Mouse (Mus musculus): ENCODE results near the gene Nsun2.

The Nsun2 gene

DNA sequence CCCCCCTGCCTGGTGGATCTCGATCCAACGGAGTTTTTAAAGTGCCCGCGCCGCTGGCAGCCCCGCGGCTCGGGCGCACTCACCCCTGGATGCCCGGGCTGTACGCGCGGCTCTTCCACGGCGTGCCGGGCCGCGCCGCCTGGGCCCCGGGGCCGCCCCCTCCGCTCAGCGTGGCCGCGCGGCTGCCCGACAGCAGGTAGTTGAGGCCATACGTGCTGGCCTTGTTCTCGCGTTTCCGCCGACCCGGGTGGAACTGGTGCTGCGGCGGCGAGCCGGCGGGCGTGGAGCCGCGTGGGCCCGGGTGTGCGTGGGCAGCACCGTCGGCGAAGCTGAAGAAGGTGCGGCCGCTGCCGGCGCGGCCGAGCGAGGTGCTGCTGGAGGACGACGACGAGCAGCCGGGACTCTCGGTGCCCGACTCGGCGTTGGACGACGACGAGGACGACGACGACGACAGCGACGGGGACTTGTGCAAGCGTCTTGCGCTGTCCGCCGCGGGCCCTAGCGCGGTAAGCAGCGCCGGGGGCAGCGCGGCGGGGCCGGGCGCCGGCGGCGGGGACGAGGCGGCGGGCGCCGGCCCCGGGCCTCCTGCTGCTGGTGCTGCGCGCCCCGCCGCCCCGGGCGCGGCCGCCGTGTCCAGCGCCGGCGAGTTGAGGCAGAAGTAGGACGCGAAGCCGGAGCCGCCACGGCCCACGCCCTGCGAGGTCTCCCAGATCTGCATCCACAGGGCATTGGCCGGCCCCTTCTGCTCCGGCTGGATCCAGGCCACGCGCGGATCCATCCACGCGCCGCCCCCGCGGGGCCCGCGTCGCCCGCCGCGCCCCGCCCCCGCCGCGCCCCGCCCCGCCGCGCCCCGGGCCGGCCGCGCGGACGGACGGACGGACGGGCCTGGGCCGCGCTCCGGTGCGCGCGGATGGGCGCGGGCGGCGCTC, at the start of gene Nsun2:
Gene Nsun2 (plus strand): TSS at position 342 of the 929 bp plus-strand sequence.
- DNase-seq (ENCODE audit: extremely low read depth, low read depth) = no peak

DNA sequence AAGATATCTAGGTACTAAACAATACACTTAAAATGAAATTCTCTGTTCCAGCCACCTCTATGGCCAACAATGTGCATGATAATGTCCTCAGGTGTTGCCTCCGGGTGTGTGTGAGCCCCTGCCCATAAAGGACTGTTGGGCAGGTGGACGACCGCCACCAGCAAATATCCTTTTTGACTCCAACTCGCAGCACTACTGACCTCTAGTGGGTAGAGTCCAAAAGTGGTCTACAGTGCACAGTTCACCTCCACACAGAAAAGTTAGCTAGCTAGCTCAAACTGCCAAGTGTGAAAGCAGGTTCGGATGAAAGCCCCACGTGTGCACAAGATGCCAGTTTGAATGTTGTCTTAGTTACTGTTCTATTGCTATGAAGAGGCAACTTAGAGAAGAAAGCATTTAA, 48.2 kb upstream of the Nsun2 start:
- DNase-seq (ENCODE audit: extremely low read depth, low read depth) = no peak

DNA sequence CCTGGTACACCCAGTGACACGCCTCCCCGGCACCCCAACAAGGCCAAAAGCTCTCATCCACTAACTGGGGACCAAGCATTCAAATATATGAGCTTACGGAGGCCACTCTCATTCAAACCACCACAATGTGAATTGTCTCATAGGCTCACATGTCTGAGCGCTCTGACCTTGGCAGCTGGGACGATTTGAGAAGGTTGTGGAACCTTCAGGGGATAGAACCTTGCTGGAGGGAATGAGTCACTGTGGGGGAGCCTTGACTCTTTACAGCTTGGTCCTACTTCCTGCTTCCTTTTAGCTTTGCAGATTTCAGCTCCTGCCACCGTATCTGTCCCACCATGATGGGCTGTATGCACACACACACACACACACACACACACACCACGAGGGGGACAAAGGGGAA, 47.7 kb upstream of the Nsun2 start:
- DNase-seq (ENCODE audit: extremely low read depth, low read depth) = no peak

DNA sequence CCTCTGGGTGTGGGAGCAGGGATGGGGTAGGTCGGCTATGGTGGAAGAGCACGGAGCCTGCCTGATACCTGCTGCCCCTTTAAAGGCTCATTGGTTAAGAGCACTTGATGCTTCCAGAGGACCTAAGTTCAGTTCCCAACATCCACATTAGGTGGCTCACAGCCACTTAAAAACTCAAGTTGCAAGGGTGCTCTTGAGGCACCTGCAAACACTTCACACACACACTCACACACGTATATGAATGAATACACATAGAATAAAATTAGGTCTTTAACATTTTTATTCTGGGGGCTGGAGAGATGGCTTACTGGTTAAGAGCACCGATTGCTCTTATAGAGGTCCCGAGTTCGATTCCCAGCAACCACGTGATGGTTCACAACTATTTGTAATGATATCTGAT, 46.4 kb upstream of the Nsun2 start:
- no peak for DNase-seq (ENCODE audit: extremely low read depth, low read depth)

DNA sequence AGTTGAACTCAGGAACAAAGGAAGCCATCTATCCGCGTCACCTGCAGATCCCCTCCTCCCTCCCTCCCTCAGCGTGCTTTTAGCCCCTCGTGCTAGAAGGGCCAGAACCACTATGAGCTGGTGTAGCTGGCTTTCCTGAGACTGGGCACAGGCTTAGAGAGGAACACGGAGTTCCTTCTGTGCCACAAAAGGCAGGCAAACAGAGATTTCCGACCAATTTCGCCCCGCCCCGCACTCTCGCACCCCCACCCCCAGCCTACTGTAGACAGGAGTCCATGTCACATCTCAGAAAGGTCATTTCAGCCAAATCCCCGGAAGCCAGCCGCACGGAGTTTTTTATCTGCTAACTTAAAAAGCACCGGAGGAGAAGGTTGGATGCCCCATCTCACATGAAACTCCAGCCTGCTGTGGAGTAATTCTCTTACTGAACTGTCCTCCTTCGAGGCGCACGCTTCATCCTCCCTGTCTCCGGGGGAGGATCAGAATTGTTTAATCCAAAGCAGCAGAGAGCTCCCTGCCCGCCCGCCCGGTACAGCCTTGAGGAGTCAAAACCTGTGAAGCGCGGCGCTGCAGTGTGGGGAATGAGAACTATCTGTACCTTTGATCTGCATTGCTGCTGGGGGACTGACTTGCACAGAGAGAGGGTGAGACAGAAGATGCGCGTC, 45.8 kb upstream of the Nsun2 start:
- no peak for DNase-seq (ENCODE audit: extremely low read depth, low read depth)

DNA sequence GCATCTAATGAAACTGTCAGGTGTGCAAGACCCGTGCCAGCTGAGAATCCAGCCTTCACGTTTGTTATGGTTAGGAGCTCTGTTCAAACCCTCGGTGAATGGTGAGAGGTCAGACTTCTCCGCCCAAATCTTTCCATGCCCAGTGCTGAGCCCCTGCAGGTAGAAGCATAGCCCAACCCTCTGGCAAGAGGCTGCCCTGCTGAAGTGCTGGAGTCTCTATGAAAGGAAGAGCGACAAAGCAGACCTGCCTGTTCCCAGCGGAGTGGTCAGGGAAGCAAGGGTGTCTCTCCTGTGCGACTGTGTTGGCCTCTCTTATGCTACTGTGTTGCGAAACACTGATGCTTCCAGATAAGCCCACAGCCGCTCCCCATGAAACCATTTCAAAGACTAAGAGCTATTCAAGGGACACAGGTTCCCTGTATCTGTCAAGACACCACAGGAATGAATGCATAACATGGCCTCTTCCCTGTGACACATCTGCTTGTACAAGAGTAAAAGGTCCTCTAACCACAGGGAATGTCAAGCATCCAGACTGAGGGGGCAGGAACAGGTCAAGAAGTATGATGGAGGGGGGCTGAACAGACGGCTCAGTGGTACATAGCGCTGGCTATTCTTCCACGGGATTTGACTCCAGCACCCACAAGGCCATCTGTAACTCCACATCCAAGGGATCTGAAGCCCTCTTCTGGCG, 44.8 kb upstream of the Nsun2 start:
- no peak for DNase-seq (ENCODE audit: extremely low read depth, low read depth)

DNA sequence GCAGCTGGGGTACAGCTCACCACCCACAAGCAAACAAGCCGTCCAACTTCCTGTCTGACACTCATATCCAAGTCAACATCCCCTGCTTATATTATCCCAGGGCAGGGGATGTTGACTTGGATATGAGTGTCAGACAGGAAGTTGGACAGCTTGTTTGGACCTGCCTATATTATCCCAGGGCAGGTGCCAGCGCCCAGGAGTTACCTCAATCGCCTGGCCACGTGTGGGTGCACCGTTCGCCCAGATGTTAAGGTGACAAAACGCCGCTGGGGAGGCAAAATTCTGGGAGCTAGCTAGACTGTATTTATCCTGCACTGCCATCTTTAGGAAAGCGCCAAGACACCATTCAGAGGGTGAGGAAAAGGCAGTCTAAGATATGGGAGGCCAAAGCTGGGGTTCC, 43.8 kb upstream of the Nsun2 start:
- DNase-seq (ENCODE audit: extremely low read depth, low read depth) = no peak

DNA sequence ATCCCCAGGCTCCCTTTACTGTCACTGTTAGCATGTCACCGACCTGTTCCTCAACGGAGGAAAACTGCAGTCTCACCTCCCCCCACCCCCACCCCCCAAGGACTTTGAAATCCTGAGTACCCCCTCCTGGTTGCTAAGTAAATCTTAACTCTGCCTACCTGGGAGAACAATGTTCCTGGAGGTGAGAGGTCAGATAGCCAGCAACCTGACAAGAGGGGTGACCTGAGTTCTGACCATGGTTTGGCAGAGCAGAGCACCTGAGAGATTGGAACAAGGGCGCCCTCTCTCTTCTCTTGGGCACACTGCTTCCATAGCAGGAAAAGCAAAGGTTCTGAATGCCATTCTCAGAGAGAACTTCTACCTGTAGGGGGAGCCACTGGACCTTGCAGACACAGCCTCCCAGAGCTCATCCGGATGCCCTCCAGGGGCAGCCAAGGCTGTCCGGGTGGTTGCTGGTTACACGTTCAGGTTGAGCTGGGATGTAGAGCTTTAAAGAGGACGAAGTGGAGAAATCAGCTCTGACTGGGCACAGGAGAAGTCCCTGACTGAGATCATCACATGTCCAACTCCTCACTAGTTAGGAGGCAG, 40.6 kb upstream of the Nsun2 start:
- DNase-seq (ENCODE audit: extremely low read depth, low read depth) = peak; percentile 49

DNA sequence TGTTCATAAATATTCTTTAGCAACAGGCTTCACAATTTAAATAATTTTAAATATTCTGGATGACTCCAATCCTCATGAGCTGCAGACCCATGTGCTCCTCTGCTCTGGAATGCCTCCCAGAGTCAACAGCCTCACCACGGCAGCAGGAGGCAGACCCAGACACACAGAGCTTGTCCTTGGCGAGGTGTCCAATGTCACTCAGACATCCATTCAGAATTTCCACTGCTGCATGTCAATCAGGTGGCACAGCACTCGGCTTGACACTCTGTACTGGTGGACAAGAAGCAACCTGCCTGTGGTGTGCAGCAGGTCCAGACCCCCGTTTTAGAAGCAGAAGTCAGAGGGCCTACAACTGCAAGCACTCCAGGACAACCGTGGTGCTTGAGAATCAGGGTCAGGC, 35.3 kb upstream of the Nsun2 start:
- no peak for DNase-seq (ENCODE audit: extremely low read depth, low read depth)

DNA sequence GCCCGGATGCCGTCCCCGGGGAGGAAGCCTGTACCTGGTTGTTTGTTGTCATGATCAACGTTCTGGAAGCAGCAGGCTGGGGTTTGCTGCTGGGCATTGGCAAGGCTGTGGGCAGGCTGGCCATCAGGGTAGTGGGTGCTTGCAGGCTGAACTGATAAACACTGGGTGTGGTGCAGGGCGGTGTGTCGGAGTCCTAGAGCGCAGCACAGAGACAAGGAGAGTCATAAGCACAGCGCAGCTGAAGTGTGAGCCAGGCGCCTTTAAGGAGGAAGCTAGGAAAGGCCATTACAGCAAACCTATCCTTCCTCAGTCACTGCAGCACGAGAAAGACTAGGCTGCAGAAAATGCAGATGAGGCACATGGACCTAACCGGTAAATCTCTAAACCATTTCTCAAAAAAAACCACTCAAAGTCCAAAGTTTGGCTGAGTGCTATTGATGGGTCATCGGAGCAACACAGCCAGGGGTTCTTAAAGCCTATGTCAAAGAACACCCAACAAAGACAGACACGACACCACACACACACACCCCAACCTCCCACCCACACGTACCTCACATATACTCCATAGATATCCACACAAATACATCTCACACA, 31.3 kb upstream of the Nsun2 start:
- DNase-seq (ENCODE audit: extremely low read depth, low read depth) = no peak

DNA sequence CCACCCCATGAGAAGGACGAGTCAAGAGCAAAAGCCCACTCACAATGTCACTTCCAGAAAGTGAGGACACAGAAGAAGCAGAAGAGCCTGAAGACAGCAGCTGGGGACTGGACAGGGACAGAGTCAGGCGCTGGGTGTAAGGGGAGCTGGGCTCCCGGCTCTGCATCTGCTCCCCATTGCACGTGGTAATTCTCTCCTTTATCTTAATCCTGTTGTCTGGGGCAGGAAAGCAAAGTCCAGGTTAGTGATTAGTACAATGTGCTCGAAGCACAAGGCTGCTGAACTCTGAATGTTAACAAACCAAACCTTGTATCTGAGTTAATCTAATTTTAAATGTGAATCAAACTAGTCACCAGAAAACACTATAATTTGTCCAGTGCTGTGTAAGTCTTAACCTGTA, 30.7 kb upstream of the Nsun2 start:
- no peak for DNase-seq (ENCODE audit: extremely low read depth, low read depth)

DNA sequence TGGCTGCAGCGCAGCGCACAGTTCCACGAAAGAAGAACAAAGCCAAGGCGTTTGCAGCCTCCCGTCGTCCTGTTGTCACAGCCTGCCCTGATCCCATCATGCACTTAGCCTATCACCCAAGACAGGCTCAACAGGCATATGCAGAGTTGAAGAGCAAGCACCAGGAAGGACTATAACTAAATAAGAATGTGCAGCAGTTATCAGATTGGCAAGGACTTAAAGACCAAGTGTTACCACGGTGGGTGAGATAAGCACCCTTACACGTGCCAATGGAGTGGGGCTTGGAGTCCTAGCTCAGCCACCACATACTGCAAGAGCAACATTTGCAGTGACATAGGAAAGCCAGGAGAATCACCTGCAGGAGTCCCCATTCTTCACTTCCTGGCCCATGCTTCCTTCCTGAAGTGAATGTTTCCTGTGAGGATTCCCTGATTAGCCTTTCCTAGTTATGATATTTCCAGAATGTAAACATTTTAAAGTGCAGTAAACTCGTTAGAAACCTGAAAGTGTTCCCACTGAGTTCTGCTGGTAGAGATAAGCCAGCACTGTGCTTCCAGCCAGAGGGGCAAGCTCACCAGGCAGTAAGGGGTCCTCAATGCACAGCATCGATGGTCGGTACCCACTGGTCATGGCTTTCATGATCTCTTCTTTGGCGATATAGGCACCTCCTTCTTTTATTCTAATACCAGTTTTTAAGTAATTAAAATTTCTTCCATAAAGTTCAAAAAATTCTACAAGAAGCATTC, 27.0 kb upstream of the Nsun2 start:
- peak; percentile 50 for DNase-seq (ENCODE audit: extremely low read depth, low read depth)

DNA sequence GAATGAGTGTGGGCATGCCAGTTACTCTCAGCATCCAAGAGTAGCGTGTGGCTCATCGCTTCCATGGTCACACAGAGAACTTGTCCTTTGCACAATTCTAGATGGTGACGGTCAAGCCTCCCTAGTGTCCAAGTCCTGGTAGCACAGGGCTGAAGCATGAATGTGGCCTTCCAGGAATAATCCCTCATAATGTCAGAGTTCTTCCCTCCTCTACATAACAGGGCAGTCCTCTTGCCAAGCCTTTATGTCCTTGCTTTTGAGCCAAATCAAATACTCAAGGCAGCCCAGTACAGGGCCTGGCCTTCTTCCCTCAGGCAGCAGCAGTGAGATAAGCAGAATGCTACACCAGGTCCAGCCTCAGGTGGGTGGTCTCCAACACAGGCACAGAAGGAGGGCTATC, 25.9 kb upstream of the Nsun2 start:
- no peak for DNase-seq (ENCODE audit: extremely low read depth, low read depth)

DNA sequence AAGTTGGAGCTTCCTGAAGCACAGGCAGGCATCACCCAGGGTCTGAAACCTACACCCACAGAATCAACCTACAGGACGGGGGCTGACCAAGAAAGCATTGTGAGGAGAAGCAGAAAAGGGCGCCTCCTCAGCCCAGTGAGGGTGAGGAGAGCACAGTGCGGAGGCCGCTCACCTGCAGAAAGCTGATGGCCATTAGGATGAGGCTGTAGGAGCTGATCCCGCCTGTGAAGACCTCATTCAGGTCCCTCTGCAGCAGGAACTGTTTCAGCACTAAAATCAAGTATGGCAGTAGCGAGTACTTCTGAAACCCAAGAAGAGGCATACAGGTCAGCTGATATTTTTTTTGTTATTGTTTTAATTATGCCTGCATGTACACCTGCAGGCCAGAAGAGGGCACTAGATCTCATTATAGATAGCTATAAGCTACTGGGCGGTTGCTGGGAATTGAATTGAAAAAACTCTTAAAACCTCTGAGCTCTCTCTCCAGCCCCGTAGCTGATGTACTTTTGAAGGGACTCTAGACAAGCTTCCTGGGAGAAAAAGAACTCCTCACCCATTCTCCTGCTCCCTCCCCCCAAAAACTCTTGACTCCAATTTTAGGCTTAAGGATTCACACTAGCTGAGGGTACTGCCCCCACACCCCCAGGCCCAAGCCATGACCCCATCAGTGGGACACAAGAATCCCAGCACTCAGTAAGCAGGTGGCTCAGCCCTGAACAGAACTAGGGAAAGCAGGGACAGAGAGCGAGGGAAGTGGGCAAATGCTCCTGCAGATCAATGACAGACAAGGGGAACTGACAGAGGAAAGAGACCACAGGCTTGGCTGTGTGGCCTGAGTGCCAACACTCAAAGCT, 23.9 kb upstream of the Nsun2 start:
- no peak for DNase-seq (ENCODE audit: extremely low read depth, low read depth)

DNA sequence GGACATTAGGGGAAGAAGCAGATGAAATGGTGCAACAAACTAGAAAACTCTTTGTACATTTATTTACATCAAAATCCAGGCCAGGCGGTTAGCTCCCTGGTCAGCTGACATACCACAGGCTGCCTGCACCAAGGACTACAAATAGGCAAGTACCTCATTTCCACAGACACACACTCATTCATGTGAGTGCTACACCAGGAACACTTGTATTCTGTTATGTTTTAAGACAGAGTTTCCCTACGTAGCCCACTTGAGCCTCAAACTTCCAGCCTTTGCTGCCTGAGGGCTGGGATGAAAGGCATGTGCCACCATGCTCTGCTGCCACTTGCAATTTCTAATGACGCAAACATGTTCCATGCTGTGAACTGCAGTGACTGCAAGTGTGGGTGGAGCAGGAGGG, 18.5 kb upstream of the Nsun2 start:
- DNase-seq (ENCODE audit: extremely low read depth, low read depth) = no peak

DNA sequence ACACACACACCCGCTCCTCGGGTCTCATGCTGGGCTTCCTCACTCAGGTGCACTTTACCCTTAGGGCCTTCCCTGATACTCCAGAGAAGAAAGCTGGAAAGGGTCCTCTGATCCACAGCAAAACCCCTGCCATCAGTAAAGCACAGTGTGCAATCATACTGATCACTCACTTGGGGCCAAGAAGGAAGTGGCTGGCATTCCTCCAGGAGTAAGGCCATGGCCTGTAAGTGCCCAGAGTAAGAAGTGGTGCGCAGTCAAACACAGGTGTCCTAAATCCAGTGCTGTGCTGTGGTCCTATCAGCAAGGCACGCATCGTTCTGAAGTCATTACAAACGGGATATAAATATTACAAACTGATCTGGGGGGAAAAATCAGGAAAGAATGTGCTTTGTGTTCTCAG, 16.1 kb upstream of the Nsun2 start:
- DNase-seq (ENCODE audit: extremely low read depth, low read depth) = no peak

DNA sequence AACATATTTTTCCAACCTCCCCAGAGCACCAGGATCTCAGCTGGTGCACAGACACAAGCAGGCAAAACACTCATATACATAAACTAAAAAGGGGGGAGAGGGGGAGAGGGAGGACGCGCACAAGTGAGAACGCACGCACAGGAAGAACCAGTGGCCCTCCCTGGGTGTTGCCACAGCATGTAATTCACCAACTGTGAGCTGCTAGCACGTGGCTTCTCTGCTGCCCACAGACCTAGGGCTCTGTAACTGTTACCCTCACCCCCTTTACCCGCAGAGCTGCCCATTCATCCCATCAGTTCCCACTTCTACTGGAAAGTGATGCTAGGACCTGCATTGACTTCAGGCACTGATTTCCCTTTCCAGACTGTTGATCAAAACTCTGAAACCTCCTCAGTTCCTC, 14.4 kb upstream of the Nsun2 start:
- DNase-seq (ENCODE audit: extremely low read depth, low read depth) = no peak

DNA sequence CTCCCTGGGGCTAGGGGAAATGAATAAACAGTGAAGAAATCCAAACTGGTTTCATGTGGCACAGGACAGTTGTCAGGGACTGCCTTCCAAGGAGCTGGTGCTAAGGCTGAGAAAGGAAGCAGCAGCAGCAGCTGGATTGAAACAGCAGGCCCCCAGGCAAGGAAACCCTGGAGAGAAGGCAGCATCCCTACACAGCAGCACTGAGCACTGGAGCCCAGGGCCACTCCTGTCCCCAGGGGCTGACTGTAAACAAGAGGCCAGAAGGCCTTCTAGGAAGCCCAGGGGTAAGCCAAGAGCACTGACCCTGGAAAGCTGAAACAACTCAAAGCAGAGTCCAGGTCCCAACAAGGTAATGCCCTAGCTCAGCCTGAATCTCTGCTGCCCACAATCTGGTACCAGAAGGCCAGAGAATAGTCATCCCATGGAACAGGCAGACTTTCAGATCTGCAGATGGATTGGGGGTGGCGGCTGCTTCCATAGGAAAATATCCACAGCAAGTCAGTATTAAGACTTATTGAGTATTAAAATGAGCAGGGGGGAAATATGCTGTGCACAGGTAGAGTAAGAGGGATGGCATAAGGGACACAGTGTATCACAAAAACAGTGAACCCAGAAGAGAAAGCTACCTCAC, 11.3 kb upstream of the Nsun2 start:
- DNase-seq (ENCODE audit: extremely low read depth, low read depth) = no peak

DNA sequence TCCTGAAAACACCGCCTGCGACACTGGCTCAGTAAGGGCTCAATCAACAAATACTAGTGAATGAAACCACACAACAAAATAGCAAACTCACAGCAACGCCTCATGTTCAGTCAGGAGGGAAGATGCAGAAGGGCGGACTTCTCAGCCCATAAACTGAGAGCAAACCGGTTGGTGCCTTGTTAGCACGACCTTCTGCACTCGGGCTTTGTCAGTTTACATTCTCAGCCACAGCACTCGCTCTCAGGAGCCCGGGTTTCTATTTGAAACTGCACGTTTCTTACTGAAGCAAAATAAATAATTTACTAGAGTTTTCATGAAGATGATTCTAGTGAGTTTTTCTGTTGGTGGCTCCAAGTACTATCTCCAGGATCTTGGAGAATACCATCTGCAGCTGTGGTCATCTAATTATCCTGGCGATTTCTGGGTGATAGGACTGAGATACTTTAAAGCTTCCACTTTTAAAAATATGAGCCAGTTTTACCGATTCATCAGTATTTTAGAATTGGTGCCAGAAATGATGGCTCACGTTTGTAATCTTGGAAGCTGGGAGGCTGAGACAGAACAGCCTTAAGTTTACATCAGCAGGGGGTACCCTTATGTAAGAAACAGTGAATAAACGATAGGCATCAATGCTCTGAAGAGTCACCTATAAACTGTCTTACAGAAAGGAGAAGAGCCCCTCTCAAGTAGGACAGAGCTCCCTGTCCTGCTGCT, 9.9 kb upstream of the Nsun2 start:
- DNase-seq (ENCODE audit: extremely low read depth, low read depth) = no peak
